Mouse (Mus musculus) limb, embryonic 15.5 days (tissue): Measurements from ENCODE around the gene Txk. TPM values are rescaled to one million over a fixed set of nuclear protein-coding genes. Genes with fewer than 3 reads are reported as not detected.

Source experiments
- ATAC-seq: fragments of 200-750 bp; cut with Nextera tagmentation; 2 replicates; pipeline ENCODE4 v1.8.0; 2017; ENCODE audit warnings: low read depth, moderate TSS enrichment; ENCODE audit not compliant: insufficient number of reproducible peaks, low FRiP score, low TSS enrichment
- H3K27ac ChIP-seq: fragments of 300-500 bp; sonication (generic); 2 replicates; pipeline ENCODE4 v1.5.1; 2015; ENCODE audit warnings: moderate library complexity, mild to moderate bottlenecking, inconsistent platforms
- H3K27me3 ChIP-seq: fragments of 300-500 bp; sonication (generic); 2 replicates; pipeline ENCODE4 v1.6.1; 2015; ENCODE audit warnings: inconsistent platforms
- H3K36me3 ChIP-seq: fragments of 300-500 bp; sonication (generic); 2 replicates; pipeline ENCODE4 v1.6.1; 2015; ENCODE audit warnings: inconsistent platforms
- H3K4me1 ChIP-seq: fragments of 300-500 bp; sonication (generic); 2 replicates; pipeline ENCODE4 v1.6.1; 2015; ENCODE audit warnings: inconsistent platforms
- H3K4me2 ChIP-seq: fragments of 300-500 bp; sonication (generic); 2 replicates; pipeline ENCODE4 v1.6.1; 2015; ENCODE audit warnings: mild to moderate bottlenecking, inconsistent platforms
- H3K4me3 ChIP-seq: fragments of 300-500 bp; sonication (generic); 2 replicates; pipeline ENCODE4 v1.5.1; 2015; ENCODE audit warnings: mild to moderate bottlenecking, inconsistent platforms
- H3K9ac ChIP-seq: fragments of 300-500 bp; sonication (generic); 2 replicates; pipeline ENCODE4 v1.6.1; 2015; ENCODE audit warnings: inconsistent platforms
- H3K9me3 ChIP-seq: fragments of 300-500 bp; sonication (generic); 2 replicates; pipeline ENCODE4 v1.6.1; 2016; ENCODE audit warnings: inconsistent platforms
- WGBS: fragments of 180-500 bp; shearing (Covaris S2); methylation state at CpG from one replicate; pipeline ENCODE4 v1.1.7; 2015; 5-methylcytosine and 5-hydroxymethylcytosine counted together
- polyA plus RNA-seq: library from polyadenylated mRNA; unstranded; fragments of >200 nt; fragmentation: Nextera tagmentation; extraction: Ambion mirVana; gene quantifications from 2 replicates; pipeline ENCODE4 v1.2.1, GENCODE M21; 2015

Txk gene
- polyA plus RNA-seq, 1 experiment from 2014 or later, result 0.20 TPM

DNA sequence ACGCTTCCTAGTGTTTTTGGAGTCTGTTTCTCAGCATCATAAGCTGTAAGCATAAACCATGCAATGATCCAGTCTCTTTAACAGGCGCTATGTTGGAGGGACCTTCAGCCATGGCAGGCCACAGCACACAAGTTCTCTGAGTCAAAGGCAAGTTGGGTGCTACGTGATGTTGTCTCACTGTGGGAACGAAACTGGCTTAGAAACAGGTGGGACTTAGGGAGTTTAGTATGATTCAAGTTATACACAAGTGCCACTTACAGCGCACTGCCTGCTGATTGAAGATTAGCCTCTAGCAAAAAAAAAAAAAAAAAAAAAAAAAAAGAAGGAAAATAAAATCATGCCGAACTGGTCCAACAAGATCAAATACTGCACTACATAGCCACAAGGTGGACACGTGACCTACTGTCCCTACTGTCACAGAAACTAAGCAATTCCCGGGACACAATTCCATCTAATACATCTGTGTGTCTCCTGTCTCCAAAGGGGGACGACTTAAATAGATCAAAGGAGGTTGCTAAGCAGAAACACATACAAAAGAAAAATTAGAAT, 77.5 kb downstream of the Txk start:
- H3K27ac ChIP-seq, result peak overlapping the region; percentile 75
- WGBS, result 69% methylated on average over 9 of the region's 9 CpGs
- H3K27me3 ChIP-seq, result no peaks in the 10 kb centered on the region
- no peaks in the 10 kb centered on the region for H3K9me3 ChIP-seq
- H3K4me1 ChIP-seq, result no peaks in the 10 kb centered on the region
- H3K4me2 ChIP-seq, result no peak overlapping the region
- no peak for ATAC-seq
- H3K9ac ChIP-seq, result no peak overlapping the region
- no peak overlapping the region for H3K4me3 ChIP-seq
- H3K36me3 ChIP-seq, result no peaks in the 10 kb centered on the region

GRCm38 (mm10) chr5:72671017-72671699, 81.4 kb downstream of the Txk start:
- no peaks in the 10 kb centered on the region for H3K36me3 ChIP-seq
- 64% methylated on average over 8 of the region's 8 CpGs for WGBS
- no peak for ATAC-seq

GRCm38 (mm10) chr5:72668351-72668750, 84.2 kb downstream of the Txk start:
- H3K4me2 ChIP-seq, result no peak overlapping the region
- no peak overlapping the region for H3K27ac ChIP-seq
- no peaks in the 10 kb centered on the region for H3K27me3 ChIP-seq
- H3K4me3 ChIP-seq, result no peak overlapping the region
- no peak overlapping the region for H3K9ac ChIP-seq
- WGBS, result 81% methylated on average over 9 of the region's 9 CpGs
- no peak for ATAC-seq
- H3K9me3 ChIP-seq, result no peaks in the 10 kb centered on the region
- H3K36me3 ChIP-seq, result no peaks in the 10 kb centered on the region
- no peaks in the 10 kb centered on the region for H3K4me1 ChIP-seq

More at GRCm38 (mm10) chr5:72671017-72671699, 81.4 kb downstream of the Txk start:
- Histone ChIP-seq H3K27me3 (no peaks in the 10 kb centered on the region), H3K4me3 (no peak overlapping the region), H3K4me1 (no peaks in the 10 kb centered on the region), H3K9me3 (no peaks in the 10 kb centered on the region), H3K9ac (no peak overlapping the region), H3K4me2 (no peak overlapping the region), H3K27ac (no peak overlapping the region)

- Histone ChIP-seq H3K4me2 (no peak overlapping the region), H3K27me3 (no peaks in the 10 kb centered on the region), H3K9ac (no peak overlapping the region), H3K4me1 (no peaks in the 10 kb centered on the region), H3K4me3 (no peak overlapping the region), H3K36me3 (no peaks in the 10 kb centered on the region), H3K27ac (no peak overlapping the region), H3K9me3 (no peaks in the 10 kb centered on the region)
- no peak for ATAC-seq
- WGBS, result 69% methylated on average over 7 of the region's 7 CpGs
Observed at GRCm38 (mm10) chr5:72666428-72666827, 86.1 kb downstream of the Txk start.

DNA sequence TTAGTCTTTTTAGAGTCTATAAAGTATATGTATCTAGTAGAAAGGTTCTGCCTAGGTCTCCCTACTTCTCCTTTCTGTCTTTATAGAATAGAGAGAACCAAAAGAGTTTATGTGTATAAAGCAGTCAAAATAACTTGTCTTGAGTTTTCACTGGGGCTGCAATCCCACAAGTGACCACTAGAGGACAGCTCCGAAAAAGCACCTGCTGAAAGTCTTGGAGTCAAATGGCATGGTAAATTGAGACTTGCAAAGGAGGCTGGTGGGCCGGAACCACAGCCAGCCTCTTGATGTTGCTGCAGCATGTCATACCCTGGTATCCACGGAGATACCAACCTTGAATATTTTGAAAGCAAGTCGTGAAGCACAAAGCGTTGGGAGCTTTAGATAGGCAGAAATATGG, 87.3 kb downstream of the Txk start:
- Histone ChIP-seq H3K9ac (no peak overlapping the region), H3K4me1 (no peaks in the 10 kb centered on the region), H3K27ac (no peak overlapping the region), H3K9me3 (no peaks in the 10 kb centered on the region), H3K27me3 (no peaks in the 10 kb centered on the region), H3K36me3 (no peaks in the 10 kb centered on the region), H3K4me3 (no peak overlapping the region), H3K4me2 (no peak overlapping the region)
- ATAC-seq, result no peak
- 24% methylated on average over 5 of the region's 5 CpGs for WGBS

DNA sequence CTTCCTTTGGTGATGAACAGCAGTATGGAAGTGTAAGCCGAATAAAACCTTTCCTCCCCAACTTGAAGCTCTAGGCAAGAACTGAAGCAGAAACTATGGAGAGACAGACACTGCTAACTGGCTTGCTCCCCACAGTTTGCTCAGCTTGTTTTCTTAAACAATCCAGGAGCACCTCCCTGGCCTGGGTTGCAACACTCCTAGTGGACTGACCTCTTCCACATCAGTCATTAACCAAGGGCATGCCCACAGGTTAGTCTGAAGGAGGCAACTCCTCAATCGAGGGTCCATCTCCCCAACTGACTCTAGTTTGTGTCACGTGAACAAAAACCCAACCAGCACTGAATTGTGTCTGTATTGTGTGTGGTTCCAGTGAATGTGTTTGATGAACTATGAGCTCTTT, 87.7 kb downstream of the Txk start:
- Histone ChIP-seq H3K4me2 (no peak overlapping the region), H3K4me1 (no peaks in the 10 kb centered on the region), H3K27me3 (no peaks in the 10 kb centered on the region), H3K36me3 (no peaks in the 10 kb centered on the region), H3K4me3 (no peak overlapping the region), H3K9ac (no peak overlapping the region), H3K9me3 (no peaks in the 10 kb centered on the region), H3K27ac (no peak overlapping the region)
- 50% methylated on average over 3 of the region's 3 CpGs for WGBS
- no peak for ATAC-seq

DNA sequence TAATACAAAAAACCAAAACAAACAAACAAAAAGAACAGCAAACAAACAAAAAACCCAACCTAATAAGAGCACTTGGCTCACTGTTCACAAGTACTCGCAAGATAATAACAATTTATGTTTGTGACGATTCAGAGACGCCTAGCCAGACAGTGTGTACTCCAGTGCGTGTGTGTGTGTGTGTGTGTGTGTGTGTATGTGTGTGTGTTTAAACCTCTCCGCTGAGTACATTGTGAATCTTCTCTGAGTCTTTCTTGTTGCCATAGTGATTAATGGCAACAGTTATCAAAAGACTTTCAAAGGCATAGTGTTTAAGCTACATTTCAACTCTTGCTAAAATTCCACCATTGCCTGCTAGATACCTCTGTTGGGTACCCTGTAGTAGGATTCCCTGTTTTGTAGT, 88.5 kb downstream of the Txk start:
- H3K4me2 ChIP-seq, result no peak overlapping the region
- H3K27ac ChIP-seq, result no peak overlapping the region
- H3K36me3 ChIP-seq, result no peaks in the 10 kb centered on the region
- no peak for ATAC-seq
- H3K27me3 ChIP-seq, result no peaks in the 10 kb centered on the region
- H3K9ac ChIP-seq, result no peak overlapping the region
- no peaks in the 10 kb centered on the region for H3K4me1 ChIP-seq
- no peak overlapping the region for H3K4me3 ChIP-seq
- no peaks in the 10 kb centered on the region for H3K9me3 ChIP-seq
- 88% methylated on average over 5 of the region's 5 CpGs for WGBS

- WGBS, result 78% methylated on average over 6 of the region's 6 CpGs
- no peak overlapping the region for H3K27ac ChIP-seq
Observed at GRCm38 (mm10) chr5:72661051-72661781, 91.4 kb downstream of the Txk start.

DNA sequence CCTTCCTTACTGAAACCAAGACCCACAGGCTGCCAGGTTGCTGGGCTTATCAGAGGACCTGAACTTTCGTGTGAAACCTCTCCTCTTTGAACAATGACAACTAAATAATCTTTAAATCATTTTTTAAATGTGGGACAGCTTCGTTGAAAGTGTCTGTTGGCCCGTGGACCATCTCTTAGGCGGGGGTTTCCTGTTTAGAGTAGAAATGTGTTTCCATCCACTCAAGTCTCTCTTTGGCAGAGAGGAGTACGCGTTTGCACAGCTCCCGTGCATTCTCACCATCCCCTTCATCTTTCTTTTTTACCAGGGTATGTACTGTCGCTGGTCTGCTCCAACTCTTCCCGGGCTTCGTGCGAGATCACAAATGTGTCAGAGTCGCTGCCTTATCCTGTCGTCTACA, 94.2 kb downstream of the Txk start:
- H3K9ac ChIP-seq, result no peak overlapping the region
- H3K4me3 ChIP-seq, result no peak overlapping the region
- H3K27ac ChIP-seq, result no peak overlapping the region
- no peaks in the 10 kb centered on the region for H3K36me3 ChIP-seq
- peaks cover 5% of the 10 kb centered on the region; the same call in 1 of the 2 replicates for H3K4me1 ChIP-seq
- H3K27me3 ChIP-seq, result no peaks in the 10 kb centered on the region
- H3K4me2 ChIP-seq, result no peak overlapping the region
- WGBS, result 86% methylated on average over 13 of the region's 13 CpGs
- no peaks in the 10 kb centered on the region for H3K9me3 ChIP-seq
- ATAC-seq, result no peak

More at GRCm38 (mm10) chr5:72661051-72661781, 91.4 kb downstream of the Txk start:
- Histone ChIP-seq H3K9ac (no peak overlapping the region), H3K4me2 (no peak overlapping the region), H3K36me3 (no peaks in the 10 kb centered on the region), H3K9me3 (no peaks in the 10 kb centered on the region), H3K4me1 (peaks cover 5% of the 10 kb centered on the region; the same call in 1 of the 2 replicates), H3K4me3 (no peak overlapping the region), H3K27me3 (no peaks in the 10 kb centered on the region)
- ATAC-seq, result no peak

- no peak for ATAC-seq
- Histone ChIP-seq H3K9me3 (no peaks in the 10 kb centered on the region), H3K36me3 (no peaks in the 10 kb centered on the region), H3K4me2 (no peak overlapping the region), H3K9ac (no peak overlapping the region), H3K4me3 (no peak overlapping the region), H3K27ac (peak overlapping the region; percentile 27; the same call in 1 of the 2 replicates), H3K4me1 (peaks cover 5% of the 10 kb centered on the region; the same call in 1 of the 2 replicates), H3K27me3 (no peaks in the 10 kb centered on the region)
- WGBS, result 19% methylated on average over 7 of the region's 7 CpGs
Observed at GRCm38 (mm10) chr5:72656270-72656791, 96.2 kb downstream of the Txk start.

GRCm38 (mm10) chr5:72653068-72653674, 99.4 kb downstream of the Txk start:
- Histone ChIP-seq H3K36me3 (no peaks in the 10 kb centered on the region), H3K9me3 (no peaks in the 10 kb centered on the region), H3K27me3 (peaks cover 10% of the 10 kb centered on the region; the same call in 1 of the 2 replicates), H3K4me1 (peaks cover 6% of the 10 kb centered on the region), H3K4me3 (no peak overlapping the region), H3K9ac (no peak overlapping the region), H3K4me2 (no peak overlapping the region), H3K27ac (no peak overlapping the region)
- ATAC-seq, result no peak
- WGBS, result 69% methylated on average over 10 of the region's 10 CpGs
